Mouse (Mus musculus): Measurements from ENCODE around the gene Fndc3b. TPM values are rescaled to one million over a fixed set of nuclear protein-coding genes. Genes with fewer than 3 reads are reported as not detected.

The Fndc3b gene
- polyA plus RNA-seq, 1 experiment from 2014 or later, result 21.9 TPM

GRCm38 (mm10) chr3:27607081-27607795 is 103.9 kb downstream of the Fndc3b start:
- Histone ChIP-seq H3K9me3 (no peaks in the 10 kb centered on the region), H3K27ac (peak overlapping the region; percentile 84), H3K27me3 (ENCODE audit: insufficient read depth, poor library complexity, severe bottlenecking) (no peaks in the 10 kb centered on the region), H3K4me1 (peaks cover 38% of the 10 kb centered on the region), H3K36me3 (no peaks in the 10 kb centered on the region), H3K4me3 (no peak overlapping the region)
- peak; percentile 85 for DNase-seq (ENCODE audit: low spot score)
- 22% methylated on average over 9 of the region's 9 CpGs for WGBS

DNA sequence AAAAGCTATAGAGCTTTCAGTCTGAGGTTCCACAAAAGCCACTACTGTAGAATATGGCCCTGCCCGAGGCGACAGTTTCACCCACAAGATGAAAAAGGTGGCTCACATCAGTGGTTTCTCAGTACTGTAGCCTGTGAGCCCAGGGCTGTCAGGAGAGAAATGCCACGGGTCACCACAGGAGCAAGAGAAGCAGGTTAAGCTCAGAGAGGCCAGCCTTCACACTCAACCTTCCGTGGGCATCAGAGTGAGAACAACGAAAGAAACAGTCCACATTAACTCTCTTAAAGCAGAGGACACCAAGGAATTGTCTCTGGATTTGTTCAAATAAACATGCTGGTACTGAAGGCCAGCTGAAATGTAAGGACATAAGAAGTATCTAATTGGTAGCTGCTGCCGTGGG is 104.5 kb downstream of the Fndc3b start:
- peaks cover 38% of the 10 kb centered on the region for H3K4me1 ChIP-seq
- peak overlapping the region; percentile 84 for H3K27ac ChIP-seq
- DNase-seq (ENCODE audit: low spot score), result no peak
- H3K4me3 ChIP-seq, result no peak overlapping the region
- H3K9me3 ChIP-seq, result no peaks in the 10 kb centered on the region
- no peaks in the 10 kb centered on the region for H3K27me3 ChIP-seq (ENCODE audit: insufficient read depth, poor library complexity, severe bottlenecking)
- no peaks in the 10 kb centered on the region for H3K36me3 ChIP-seq
- WGBS, result 74% methylated on average over 6 of the region's 6 CpGs

DNA sequence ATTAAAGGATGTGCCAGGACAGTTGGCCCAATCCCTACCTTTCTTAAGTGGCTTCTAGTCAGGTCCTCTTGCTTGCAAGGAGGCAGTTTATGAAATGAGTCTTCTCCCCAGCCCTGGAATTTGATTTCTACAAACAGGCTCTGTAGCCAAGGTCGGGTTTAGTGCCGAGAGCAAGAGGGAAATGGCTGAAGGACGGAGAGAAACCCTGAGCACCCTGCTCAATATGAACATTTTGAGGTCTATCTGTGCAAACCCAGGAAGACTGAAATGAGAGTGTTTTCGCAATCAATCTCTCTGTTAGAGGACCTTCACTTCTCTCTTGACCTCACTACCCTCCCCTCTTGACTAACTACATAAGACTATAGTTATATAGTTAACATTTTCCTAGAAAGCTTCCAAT is 105.5 kb downstream of the Fndc3b start:
- peaks cover 40% of the 10 kb centered on the region for H3K4me1 ChIP-seq
- H3K36me3 ChIP-seq, result no peaks in the 10 kb centered on the region
- no peaks in the 10 kb centered on the region for H3K9me3 ChIP-seq
- H3K27ac ChIP-seq, result no peak overlapping the region
- H3K4me3 ChIP-seq, result no peak overlapping the region
- no peak for DNase-seq (ENCODE audit: low spot score)
- H3K27me3 ChIP-seq (ENCODE audit: insufficient read depth, poor library complexity, severe bottlenecking), result no peaks in the 10 kb centered on the region
- 86% methylated on average over 4 of the region's 4 CpGs for WGBS

DNA sequence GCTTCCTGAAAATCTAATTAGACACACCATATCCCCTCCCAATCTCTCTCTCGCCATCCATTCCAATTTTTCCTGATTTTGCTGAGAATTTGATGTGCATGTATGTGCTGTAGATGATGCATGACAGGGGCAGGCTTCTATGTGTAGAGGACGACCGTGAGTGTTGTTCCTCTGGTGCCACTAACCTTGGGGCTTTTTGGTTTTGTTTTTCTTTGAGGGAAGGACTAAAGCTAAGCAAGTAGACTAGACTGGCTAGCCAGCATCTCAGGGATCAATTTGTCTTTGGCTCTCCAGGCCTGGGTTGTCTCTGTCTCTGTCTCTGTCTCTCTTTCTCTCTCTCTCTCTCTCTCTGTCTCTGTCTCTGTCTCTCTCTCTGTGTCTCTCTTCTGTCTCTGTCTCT is 106.0 kb downstream of the Fndc3b start:
- Histone ChIP-seq H3K4me3 (no peak overlapping the region), H3K9me3 (no peaks in the 10 kb centered on the region), H3K27me3 (ENCODE audit: insufficient read depth, poor library complexity, severe bottlenecking) (no peaks in the 10 kb centered on the region), H3K36me3 (no peaks in the 10 kb centered on the region), H3K27ac (no peak overlapping the region), H3K4me1 (peaks cover 43% of the 10 kb centered on the region)
- 87% methylated on average over 3 of the region's 3 CpGs for WGBS
- no peak for DNase-seq (ENCODE audit: low spot score)

DNA sequence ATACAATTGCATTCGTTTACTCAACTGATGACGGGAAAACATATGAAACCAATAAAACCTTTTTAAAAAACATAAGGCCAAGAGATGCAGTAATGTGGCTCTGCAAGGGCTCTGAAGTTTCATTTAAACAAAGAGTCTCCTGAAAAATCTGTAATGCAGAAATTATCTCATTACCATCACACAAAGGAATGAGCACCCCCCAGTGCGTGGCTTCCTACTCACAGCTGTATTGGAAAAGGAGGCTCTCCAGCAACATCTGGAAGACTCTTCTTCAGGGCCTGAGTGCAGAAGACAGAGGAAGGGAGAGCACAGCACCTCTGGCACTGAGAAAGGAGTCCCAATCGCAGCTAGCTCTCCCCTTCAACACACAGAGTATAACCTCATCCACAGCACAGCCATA is 106.5 kb downstream of the Fndc3b start:
- no peaks in the 10 kb centered on the region for H3K36me3 ChIP-seq
- 84% methylated on average over 4 of the region's 4 CpGs for WGBS
- no peak for DNase-seq (ENCODE audit: low spot score)
- H3K27me3 ChIP-seq (ENCODE audit: insufficient read depth, poor library complexity, severe bottlenecking), result no peaks in the 10 kb centered on the region
- H3K9me3 ChIP-seq, result no peaks in the 10 kb centered on the region
- H3K27ac ChIP-seq, result no peak overlapping the region
- H3K4me1 ChIP-seq, result peaks cover 46% of the 10 kb centered on the region
- H3K4me3 ChIP-seq, result no peak overlapping the region

DNA sequence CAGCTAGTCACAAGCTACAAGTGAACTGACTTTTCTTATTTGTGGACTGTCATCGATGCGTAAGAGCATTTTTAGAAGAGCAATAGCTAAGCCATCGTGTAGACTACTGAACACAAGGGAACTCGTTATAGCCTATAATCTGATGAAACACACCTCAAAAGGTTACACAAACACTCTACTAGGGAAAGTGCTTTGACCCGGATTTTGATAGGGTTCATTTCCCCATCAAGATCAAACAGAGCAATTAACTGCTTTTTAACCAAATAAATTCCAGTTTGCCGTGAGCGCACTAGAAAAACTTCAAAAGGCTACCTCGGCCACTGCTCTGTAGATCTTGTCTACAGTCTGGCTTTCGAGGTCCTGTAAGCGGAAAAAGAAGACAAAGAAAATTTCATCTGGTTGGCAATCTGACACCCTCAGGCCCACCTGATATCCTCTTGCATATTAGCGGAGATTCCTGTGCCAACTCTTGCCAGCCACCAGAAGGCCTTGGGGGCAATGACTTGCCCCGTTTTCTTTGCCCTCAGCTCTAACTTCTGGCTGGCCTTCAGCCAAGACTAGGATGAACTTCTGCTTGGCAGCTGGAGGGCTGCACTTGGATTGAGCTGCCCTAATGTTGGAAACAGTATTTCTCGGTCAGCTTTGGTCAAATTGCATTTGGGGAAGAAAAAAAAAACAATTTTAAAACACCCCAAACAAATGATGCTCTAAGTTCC is 107.0 kb downstream of the Fndc3b start:
- peaks cover 48% of the 10 kb centered on the region for H3K4me1 ChIP-seq
- WGBS, result 74% methylated on average over 13 of the region's 13 CpGs
- no peaks in the 10 kb centered on the region for H3K9me3 ChIP-seq

DNA sequence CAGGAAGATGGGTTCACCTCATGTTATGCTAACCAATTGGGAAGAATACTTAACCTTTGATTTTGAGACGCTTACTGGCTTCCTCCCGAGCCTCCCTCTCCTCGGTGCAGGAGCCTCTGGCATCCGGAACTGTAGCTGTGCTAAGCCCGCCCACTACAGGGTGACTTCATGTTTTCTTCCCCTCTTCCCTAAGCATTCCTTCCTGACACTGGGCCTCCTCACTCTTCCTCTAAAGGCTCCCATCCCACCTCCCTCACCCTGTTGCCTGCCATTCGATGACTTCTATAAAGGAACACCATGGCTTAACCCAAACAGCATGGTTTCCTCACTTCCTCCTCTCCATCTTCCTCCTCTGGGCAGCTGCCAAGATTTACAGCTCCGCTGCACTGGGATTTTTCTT is 110.5 kb downstream of the Fndc3b start:
- DNase-seq (ENCODE audit: low spot score), result no peak
- Histone ChIP-seq H3K27me3 (ENCODE audit: insufficient read depth, poor library complexity, severe bottlenecking) (no peaks in the 10 kb centered on the region), H3K36me3 (no peaks in the 10 kb centered on the region), H3K9me3 (no peaks in the 10 kb centered on the region), H3K27ac (peak overlapping the region; percentile 56; the same call in 1 of the 2 replicates), H3K4me3 (no peak overlapping the region), H3K4me1 (peaks cover 30% of the 10 kb centered on the region)
- WGBS, result 45% methylated on average over 7 of the region's 7 CpGs

More for the DNA sequence above, 107.0 kb downstream of the Fndc3b start:
- Histone ChIP-seq H3K4me3 (no peak overlapping the region), H3K27ac (no peak overlapping the region), H3K36me3 (no peaks in the 10 kb centered on the region), H3K27me3 (ENCODE audit: insufficient read depth, poor library complexity, severe bottlenecking) (no peaks in the 10 kb centered on the region)
- no peak for DNase-seq (ENCODE audit: low spot score)

DNA sequence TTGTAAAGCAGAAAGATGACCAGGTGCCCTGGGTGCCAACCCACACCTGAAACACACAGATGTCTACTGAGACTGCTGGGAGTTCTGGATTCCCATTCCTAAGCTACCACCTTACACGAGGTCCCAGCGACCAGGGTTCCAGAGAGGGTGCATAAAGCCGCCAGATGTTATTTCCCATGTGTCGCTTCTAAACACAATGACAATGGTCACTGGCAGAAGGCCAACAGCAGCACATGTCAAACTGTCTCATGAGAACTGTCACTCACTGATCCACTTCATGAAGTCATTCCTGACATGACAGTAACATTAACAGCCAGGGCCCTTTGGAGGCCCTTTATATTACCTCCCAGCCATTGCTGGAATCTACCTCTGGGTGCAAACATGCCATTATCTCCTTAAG is 110.9 kb downstream of the Fndc3b start:
- no peaks in the 10 kb centered on the region for H3K36me3 ChIP-seq
- no peaks in the 10 kb centered on the region for H3K9me3 ChIP-seq
- WGBS, result 63% methylated on average over 4 of the region's 4 CpGs
- no peaks in the 10 kb centered on the region for H3K27me3 ChIP-seq (ENCODE audit: insufficient read depth, poor library complexity, severe bottlenecking)
- no peak overlapping the region for H3K27ac ChIP-seq
- no peak overlapping the region for H3K4me3 ChIP-seq
- DNase-seq (ENCODE audit: low spot score), result no peak
- peaks cover 26% of the 10 kb centered on the region for H3K4me1 ChIP-seq

GRCm38 (mm10) chr3:27598437-27599382 is 112.4 kb downstream of the Fndc3b start:
- H3K9me3 ChIP-seq, result no peaks in the 10 kb centered on the region
- no peaks in the 10 kb centered on the region for H3K36me3 ChIP-seq
- no peak overlapping the region for H3K27ac ChIP-seq
- no peaks in the 10 kb centered on the region for H3K27me3 ChIP-seq (ENCODE audit: insufficient read depth, poor library complexity, severe bottlenecking)
- H3K4me1 ChIP-seq, result peaks cover 28% of the 10 kb centered on the region
- WGBS, result 84% methylated on average over 11 of the region's 11 CpGs
- DNase-seq (ENCODE audit: low spot score), result no peak
- no peak overlapping the region for H3K4me3 ChIP-seq

GRCm38 (mm10) chr3:27593485-27594138 is 117.5 kb downstream of the Fndc3b start:
- H3K36me3 ChIP-seq, result 0 out of 2 replicates have a peak, but pooled peaks cover 4% of the 10 kb centered on the region
- WGBS, result 91% methylated on average over 7 of the region's 7 CpGs
- H3K4me1 ChIP-seq, result peaks cover 25% of the 10 kb centered on the region
- H3K9me3 ChIP-seq, result no peaks in the 10 kb centered on the region
- no peak for DNase-seq (ENCODE audit: low spot score)
- no peak overlapping the region for H3K27ac ChIP-seq
- H3K4me3 ChIP-seq, result no peak overlapping the region
- no peaks in the 10 kb centered on the region for H3K27me3 ChIP-seq (ENCODE audit: insufficient read depth, poor library complexity, severe bottlenecking)

- 86% methylated on average over 11 of the region's 11 CpGs for WGBS
- Histone ChIP-seq H3K4me3 (no peak overlapping the region), H3K27me3 (ENCODE audit: insufficient read depth, poor library complexity, severe bottlenecking) (no peaks in the 10 kb centered on the region), H3K36me3 (0 out of 2 replicates have a peak, but pooled peaks cover 4% of the 10 kb centered on the region), H3K9me3 (no peaks in the 10 kb centered on the region), H3K4me1 (peaks cover 29% of the 10 kb centered on the region), H3K27ac (no peak overlapping the region)
- no peak for DNase-seq (ENCODE audit: low spot score)
Measured at GRCm38 (mm10) chr3:27592728-27593484, 118.2 kb downstream of the Fndc3b start.

DNA sequence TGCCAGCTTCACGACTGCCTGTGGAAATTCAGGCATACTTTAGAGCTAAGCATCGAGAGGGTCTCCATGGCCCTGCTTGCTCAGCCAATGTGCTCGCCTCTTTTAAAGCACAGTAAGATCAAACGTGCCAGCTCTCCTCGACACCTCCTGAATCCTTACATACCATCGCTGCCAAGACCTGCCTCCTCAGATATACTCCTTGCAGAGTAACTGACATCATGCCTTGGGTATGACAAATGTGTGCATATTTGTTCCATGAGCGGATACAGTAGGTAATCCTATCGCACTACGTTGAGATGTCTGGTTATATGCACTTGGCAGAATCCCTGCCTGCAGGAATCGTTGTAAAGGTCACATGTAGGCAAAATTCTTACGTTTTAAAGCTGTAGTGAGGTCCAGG is 120.3 kb downstream of the Fndc3b start:
- no peaks in the 10 kb centered on the region for H3K27me3 ChIP-seq (ENCODE audit: insufficient read depth, poor library complexity, severe bottlenecking)
- H3K4me1 ChIP-seq, result peaks cover 41% of the 10 kb centered on the region
- 0 out of 2 replicates have a peak, but pooled peaks cover 4% of the 10 kb centered on the region for H3K36me3 ChIP-seq
- no peaks in the 10 kb centered on the region for H3K9me3 ChIP-seq
- DNase-seq (ENCODE audit: low spot score), result no peak
- no peak overlapping the region for H3K4me3 ChIP-seq
- 66% methylated on average over 11 of the region's 11 CpGs for WGBS
- no peak overlapping the region for H3K27ac ChIP-seq
